ENCODE assay signal across 9 mouse cellular contexts in the genomic region with DNA sequence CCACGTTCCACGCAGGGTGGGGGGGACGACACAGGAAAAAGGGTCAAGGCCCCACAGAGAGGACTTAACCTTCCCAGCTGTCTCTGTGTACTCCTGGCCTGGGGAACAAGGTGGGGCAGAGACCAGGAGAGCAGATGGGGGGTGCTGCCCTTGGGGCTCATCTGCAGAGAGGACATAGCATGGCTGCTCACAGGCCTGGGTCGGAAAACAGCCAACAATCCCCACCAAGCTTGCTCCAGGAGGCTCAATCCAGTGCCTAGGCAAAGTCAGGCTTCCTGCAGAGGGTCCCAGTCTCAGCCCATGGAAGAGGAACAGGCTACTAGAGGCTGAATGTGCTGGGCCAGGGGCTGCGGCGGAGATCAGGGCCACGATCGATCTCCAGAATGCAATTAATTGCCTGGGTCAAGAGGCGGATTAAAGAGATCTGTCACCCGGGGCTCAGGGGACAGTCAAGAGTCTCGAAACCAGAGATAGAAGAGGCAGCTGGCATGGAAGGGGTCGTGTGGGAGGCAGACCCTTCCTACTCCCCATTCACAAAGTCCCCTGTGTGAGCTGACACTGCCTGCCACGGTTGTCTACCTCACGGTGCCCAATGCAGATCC. TPM values are rescaled to one million over a fixed set of nuclear protein-coding genes. Genes with fewer than 3 reads are reported as not detected.
DNase-seq lines count a peak whose midpoint lies in the region; ATAC-seq and TF ChIP-seq lines count a peak whose summit lies in the region.
"Had no signal": no experiment of that assay in that cellular context is flagged by ENCODE, and none has a peak within 500 bp of the region (broad histone marks: within the 10 kb centered on the region; RNA-seq: fewer than 3 reads in every experiment).

No protein-coding gene starts in this region.

- H3K27ac ChIP-seq in heart, embryonic 11.5 days (ENCODE audit: low read depth, low read length): peak overlapping the region; percentile 46
- peak overlapping the region; percentile 91 for H3K27ac ChIP-seq in hindbrain, embryonic 11.5 days (ENCODE audit: low read depth, low read length)
- H3K27ac ChIP-seq in midbrain, embryonic 16.5 days (ENCODE audit: low read length): peak overlapping the region; percentile 90

- H3K4me2 ChIP-seq in heart, embryonic 11.5 days: peak overlapping the region; percentile 47
- peak overlapping the region; percentile 15; the same call in 1 of the 2 replicates for H3K4me2 ChIP-seq in hindbrain, embryonic 11.5 days (replicated peaks; ENCODE audit: low read depth, low read length)
- no peak overlapping the region for H3K4me2 ChIP-seq in midbrain, embryonic 16.5 days (ENCODE audit: low read length)

- no peak for ATAC-seq in heart, embryonic 11.5 days (replicated peaks; ENCODE audit: insufficient number of reproducible peaks, low FRiP score, low TSS enrichment)
- ATAC-seq in hindbrain, embryonic 11.5 days (ENCODE audit: low FRiP score): peak; percentile 12; the same call in 1 of the 2 replicates
- ATAC-seq in midbrain, embryonic 16.5 days: no peak

- no peak for DNase-seq in heart, postnatal 36 days
- DNase-seq in brain, embryonic 14.5 days (ENCODE audit: low read depth): peak; percentile 60
- DNase-seq in hindbrain, embryonic 11.5 days (ENCODE audit: low spot score): peak; percentile 57
- no peak for DNase-seq in urinary bladder, postnatal 14 days (ENCODE audit: low spot score)
- no peak for DNase-seq in layer of hippocampus, postnatal 25 days (ENCODE audit: extremely low spot score in 1 of 2, low spot score in 1 of 2)
- DNase-seq in left cerebral cortex, adult 9 months (ENCODE audit: low spot score in 2 of 2): no peak

- H3K27me3 ChIP-seq in heart, embryonic 11.5 days (ENCODE audit: control insufficient read depth, insufficient read depth, low read length): no peaks in the 10 kb centered on the region
- no peaks in the 10 kb centered on the region for H3K27me3 ChIP-seq in hindbrain, embryonic 11.5 days (ENCODE audit: control insufficient read depth, insufficient read depth, low read length)
- H3K27me3 ChIP-seq in midbrain, embryonic 16.5 days (ENCODE audit: control insufficient read depth, insufficient read depth, low read depth, low read length): no peaks in the 10 kb centered on the region

- WGBS in heart, embryonic 11.5 days (ENCODE audit: insufficient replicate concordance): 45% methylated on average over 14 of the region's 14 CpGs
- 37% methylated on average over 14 of the region's 14 CpGs for WGBS in hindbrain, embryonic 11.5 days
- WGBS in midbrain, embryonic 16.5 days: 27% methylated on average over 14 of the region's 14 CpGs

- intact Hi-C loops in heart, postnatal 36 days (cut with DNase I): loop anchor here (2.0 kb wide), 1 partner anchor 19 kb away; a partner anchor contains a TSS

- no peaks in the 10 kb centered on the region for H3K36me3 ChIP-seq in heart, embryonic 11.5 days (ENCODE audit: control insufficient read depth, insufficient read depth, low read length)
- no peaks in the 10 kb centered on the region for H3K36me3 ChIP-seq in hindbrain, embryonic 11.5 days (ENCODE audit: control insufficient read depth, insufficient read depth, low read length)
- H3K36me3 ChIP-seq in midbrain, embryonic 16.5 days (ENCODE audit: control insufficient read depth, insufficient read depth, low read length): no peaks in the 10 kb centered on the region
- H3K36me3 ChIP-seq: G1E had no signal

- H3K9me3 ChIP-seq in heart, embryonic 11.5 days (replicated peaks; ENCODE audit: control insufficient read depth, low read length): no peaks in the 10 kb centered on the region
- no peaks in the 10 kb centered on the region for H3K9me3 ChIP-seq in hindbrain, embryonic 11.5 days (ENCODE audit: control insufficient read depth, low read length)
- no peaks in the 10 kb centered on the region for H3K9me3 ChIP-seq in midbrain, embryonic 16.5 days (replicated peaks; ENCODE audit: control insufficient read depth, low read length, poor library complexity, severe bottlenecking)

- peaks cover 81% of the 10 kb centered on the region for H3K4me1 ChIP-seq in heart, embryonic 11.5 days (ENCODE audit: control insufficient read depth, insufficient read depth, low read length)
- peaks cover 68% of the 10 kb centered on the region for H3K4me1 ChIP-seq in hindbrain, embryonic 11.5 days (replicated peaks; ENCODE audit: control insufficient read depth, insufficient read depth, low read length)
- H3K4me1 ChIP-seq in midbrain, embryonic 16.5 days (ENCODE audit: control insufficient read depth, insufficient read depth, low read length): peaks cover 81% of the 10 kb centered on the region

- H3K9ac ChIP-seq in heart, embryonic 11.5 days (ENCODE audit: low read depth, low read length): 0 out of 2 replicates have a peak overlapping the region, but pooled peaks have one; percentile 16
- peak overlapping the region; percentile 17 for H3K9ac ChIP-seq in hindbrain, embryonic 11.5 days (ENCODE audit: low read depth, low read length)
- 0 out of 2 replicates have a peak overlapping the region, but pooled peaks have one; percentile 38 for H3K9ac ChIP-seq in midbrain, embryonic 16.5 days (ENCODE audit: low read depth, low read length)

- no peak for TF ChIP-seq POLR2A in brain, embryonic 14.5 days (IDR thresholded peaks at IDR 0.05; ENCODE audit: borderline replicate concordance, extremely low read depth, insufficient read depth, insufficient read length, poor library complexity, severe bottlenecking)

- H3K4me3 ChIP-seq in heart, embryonic 11.5 days (ENCODE audit: low read depth, low read length): no peak overlapping the region
- no peak overlapping the region for H3K4me3 ChIP-seq in hindbrain, embryonic 11.5 days (ENCODE audit: low read depth, low read length)
- H3K4me3 ChIP-seq in midbrain, embryonic 16.5 days (ENCODE audit: low read depth, low read length): no peak overlapping the region

- TF ChIP-seq CTCF in brain, embryonic 14.5 days (IDR thresholded peaks at IDR 0.05; ENCODE audit: borderline replicate concordance, extremely low read depth, insufficient read depth, insufficient read length): no peak

RNA-seq across cellular contexts. Expression of a gene that starts 19.1 kb away (rescaled TPM):
- polyA plus RNA-seq in heart, embryonic 11.5 days (2014; fragmentation: Nextera tagmentation; extraction: Ambion mirVana): 14.3 and 18.8 TPM in 2 replicates
- 10 to 100 TPM; 70.5 to 74.8 TPM for total RNA-seq in heart, postnatal 36 days (2021)
- 31.6 and 71.5 TPM in 2 replicates for polyA plus RNA-seq in brain, embryonic 14.5 days (2012; rRNA removed)
- polyA plus RNA-seq in hindbrain, embryonic 11.5 days (2014; fragmentation: Nextera tagmentation; extraction: Ambion mirVana): 14.5 and 21.2 TPM in 2 replicates
- 19.9 and 22.9 TPM in 2 replicates for polyA plus RNA-seq in midbrain, embryonic 16.5 days (2015; fragmentation: Nextera tagmentation; extraction: Ambion mirVana)
- total RNA-seq in layer of hippocampus, postnatal 25 days (2021): 100 to 1,000 TPM; 229 to 297 TPM
- total RNA-seq: G1E had no signal

Comparison
In these comparisons a context has a peak if more than half of its experiments do, and no peak if none do; other contexts are left out.
1. DNase-seq: peak in brain, embryonic 14.5 days (single experiment) and hindbrain, embryonic 11.5 days (single experiment); none in heart, postnatal 36 days (0 of 2), urinary bladder, postnatal 14 days (single experiment), layer of hippocampus, postnatal 25 days (0 of 2) and left cerebral cortex, adult 9 months (0 of 2).
2. Peak in every context shown above with its lines, with median percentiles within 50 percentile points of each other: H3K27ac ChIP-seq and H3K9ac ChIP-seq.